Mouse (Mus musculus) fibroblast of lung, adult 2 months (primary cell): ENCODE measurements around the gene Hmcn2.

Experiments used
- DNase-seq: peaks from one replicate; pipeline ENCODE4 v3.0.0-alpha.2; 2011; ENCODE audit warnings: low read depth

Hmcn2 gene

GRCm38 (mm10) chr2:31314007-31314465 is at the start of gene Hmcn2:
Hmcn2 (plus strand) TSS chr2:31314415.
- DNase-seq = no peak

GRCm38 (mm10) chr2:31267447-31267846 is 46.8 kb upstream of the Hmcn2 start:
- DNase-seq = no peak

GRCm38 (mm10) chr2:31268631-31269030 is 45.6 kb upstream of the Hmcn2 start:
- DNase-seq = no peak

- DNase-seq = no peak
Observed at GRCm38 (mm10) chr2:31269188-31269587, 45.0 kb upstream of the Hmcn2 start.

- DNase-seq = no peak
Observed at GRCm38 (mm10) chr2:31269847-31270246, 44.4 kb upstream of the Hmcn2 start.

GRCm38 (mm10) chr2:31270470-31270869 is 43.7 kb upstream of the Hmcn2 start:
- no peak for DNase-seq

- no peak for DNase-seq
Observed at GRCm38 (mm10) chr2:31271071-31271470, 43.1 kb upstream of the Hmcn2 start.

GRCm38 (mm10) chr2:31274993-31275392 is 39.2 kb upstream of the Hmcn2 start:
- DNase-seq = no peak

GRCm38 (mm10) chr2:31277810-31278209 is 36.4 kb upstream of the Hmcn2 start:
- no peak for DNase-seq

- DNase-seq = no peak
Observed at GRCm38 (mm10) chr2:31278483-31278882, 35.7 kb upstream of the Hmcn2 start.

GRCm38 (mm10) chr2:31281138-31281537 is 33.1 kb upstream of the Hmcn2 start:
- DNase-seq = no peak

GRCm38 (mm10) chr2:31282266-31282665 is 31.9 kb upstream of the Hmcn2 start:
- no peak for DNase-seq

- no peak for DNase-seq
Observed at GRCm38 (mm10) chr2:31282880-31283279, 31.3 kb upstream of the Hmcn2 start.

GRCm38 (mm10) chr2:31284531-31284930 is 29.7 kb upstream of the Hmcn2 start:
- DNase-seq = no peak

- no peak for DNase-seq
Observed at GRCm38 (mm10) chr2:31291421-31291820, 22.8 kb upstream of the Hmcn2 start.

GRCm38 (mm10) chr2:31294985-31295384 is 19.2 kb upstream of the Hmcn2 start:
- no peak for DNase-seq

- DNase-seq = no peak
Observed at GRCm38 (mm10) chr2:31296395-31296794, 17.8 kb upstream of the Hmcn2 start.

GRCm38 (mm10) chr2:31297602-31298268 is 16.5 kb upstream of the Hmcn2 start:
- DNase-seq = peak; percentile 63

GRCm38 (mm10) chr2:31298814-31299213 is 15.4 kb upstream of the Hmcn2 start:
- DNase-seq = no peak

GRCm38 (mm10) chr2:31299266-31299665 is 14.9 kb upstream of the Hmcn2 start:
- no peak for DNase-seq

- no peak for DNase-seq
Observed at GRCm38 (mm10) chr2:31299996-31300395, 14.2 kb upstream of the Hmcn2 start.

- no peak for DNase-seq
Observed at GRCm38 (mm10) chr2:31303177-31303576, 11.0 kb upstream of the Hmcn2 start.

GRCm38 (mm10) chr2:31304191-31304590 is 10.0 kb upstream of the Hmcn2 start:
- DNase-seq = no peak
